Mouse (Mus musculus) ES-Bruce4 (cell line): ENCODE results near the gene Mdfi. TPM values are rescaled to one million over a fixed set of nuclear protein-coding genes. Genes with fewer than 3 reads are reported as not detected.
A peak's percentile ranks its signal among the peaks of the same experiment; 100 is the strongest.

Experiments
- H3K27ac ChIP-seq: 2 replicates; pipeline ENCODE4 v1.5.1; 2012; ENCODE audit warnings: low read length, inconsistent platforms; ENCODE audit not compliant: insufficient read depth
- H3K27me3 ChIP-seq: 2 replicates; pipeline ENCODE4 v1.6.1; 2012; ENCODE audit warnings: mild to moderate bottlenecking, low read length, inconsistent platforms; ENCODE audit not compliant: control insufficient read depth, poor library complexity, insufficient read depth, severe bottlenecking
- H3K36me3 ChIP-seq: 2 replicates; pipeline ENCODE4 v1.6.1; 2012; ENCODE audit warnings: inconsistent platforms, mild to moderate bottlenecking, low read length, moderate library complexity; ENCODE audit not compliant: control insufficient read depth, poor library complexity, insufficient read depth, severe bottlenecking
- H3K4me1 ChIP-seq: one replicate; pipeline ENCODE4 v1.8.1; 2011; ENCODE audit warnings: low read length; ENCODE audit not compliant: control insufficient read depth, insufficient read depth
- H3K4me3 ChIP-seq: 2 replicates; pipeline ENCODE4 v1.5.1; 2011; ENCODE audit warnings: low read depth, mild to moderate bottlenecking, low read length
- H3K9ac ChIP-seq: 2 replicates; pipeline ENCODE4 v1.6.1; 2012; ENCODE audit warnings: low read depth, mild to moderate bottlenecking, inconsistent platforms; ENCODE audit not compliant: poor library complexity, severe bottlenecking
- H3K9me3 ChIP-seq: replicated peaks from 2 replicates; pipeline ENCODE4 v1.6.1; 2012; ENCODE audit warnings: mild to moderate bottlenecking, low read length, inconsistent platforms; ENCODE audit not compliant: control insufficient read depth, poor library complexity, insufficient read depth, severe bottlenecking
- CTCF ChIP-seq: IDR thresholded peaks from one replicate; pipeline ENCODE4 v1.8.1; 2011; ENCODE audit warnings: low read depth, low read length
- EP300 ChIP-seq: IDR thresholded peaks from 2 replicates; pipeline ENCODE4 v1.6.1; 2011; ENCODE audit warnings: low read depth, low read length; ENCODE audit not compliant: insufficient read depth
- POLR2A ChIP-seq: IDR thresholded peaks from one replicate; pipeline ENCODE4 v1.8.1; 2011; ENCODE audit warnings: low read length; ENCODE audit not compliant: insufficient read depth
- polyA plus RNA-seq: library from polyadenylated mRNA; stranded (reverse); fragments of >200 nt; gene quantifications from 2 replicates; pipeline ENCODE4 v1.2.4, GENCODE M21; 2011; ENCODE audit warnings: low read depth; ENCODE audit not compliant: missing spikeins, insufficient read depth, insufficient read length

Gene Mdfi
- polyA plus RNA-seq, 1 experiment, result 22.3 TPM

DNA sequence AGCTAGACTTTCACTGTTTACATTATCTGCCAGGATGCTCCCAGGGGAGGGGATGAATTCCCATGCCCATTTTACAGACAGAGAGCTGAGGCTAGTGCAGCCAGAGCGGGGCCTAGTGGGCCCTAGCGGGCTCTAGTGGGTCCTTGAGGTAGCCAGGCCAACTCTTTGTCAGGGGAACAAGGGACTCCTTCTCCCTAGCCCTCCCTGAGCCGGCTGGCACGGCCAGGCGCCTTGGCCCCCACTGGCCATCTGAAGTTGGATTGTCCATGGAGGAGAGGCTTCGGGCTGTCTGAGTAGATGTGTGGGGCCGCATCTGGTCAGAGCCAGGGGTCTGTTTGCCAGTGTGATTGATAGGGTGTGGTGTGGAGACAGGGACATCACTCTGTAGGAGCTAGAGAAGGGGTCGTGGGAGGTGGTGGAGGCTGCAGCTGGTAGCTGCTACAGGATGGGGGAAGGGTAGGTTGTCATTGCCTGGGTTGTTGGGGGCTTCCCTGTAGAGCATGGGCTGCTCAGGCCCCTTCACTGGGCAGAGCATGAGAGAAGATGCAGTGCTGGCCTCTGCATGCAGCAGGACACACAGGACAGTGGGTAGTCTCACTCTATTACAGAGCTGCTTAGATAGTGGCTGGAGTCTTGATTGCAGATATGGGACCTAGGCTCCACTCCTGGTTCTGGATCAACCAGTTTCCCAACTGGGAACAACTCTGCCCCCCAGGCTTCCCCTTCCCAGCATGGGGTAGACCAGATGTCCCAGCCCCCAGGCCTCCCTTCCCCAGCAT, 50.9 kb downstream of the Mdfi start:
- peaks cover 39% of the 10 kb centered on the region for H3K4me1 ChIP-seq
- H3K9me3 ChIP-seq, result no peaks in the 10 kb centered on the region
- H3K4me3 ChIP-seq, result no peak overlapping the region
- H3K9ac ChIP-seq, result no peak overlapping the region
- no peaks in the 10 kb centered on the region for H3K27me3 ChIP-seq
- H3K27ac ChIP-seq, result no peak overlapping the region
- H3K36me3 ChIP-seq, result no peaks in the 10 kb centered on the region
- TF ChIP-seq EP300, result peak; percentile 78
- no peak for TF ChIP-seq POLR2A
- no peak for TF ChIP-seq CTCF

- no peaks in the 10 kb centered on the region for H3K9me3 ChIP-seq
- H3K36me3 ChIP-seq, result no peaks in the 10 kb centered on the region
- H3K4me1 ChIP-seq, result peaks cover 37% of the 10 kb centered on the region
- H3K4me3 ChIP-seq, result no peak overlapping the region
- TF ChIP-seq CTCF (no peak), EP300 (no peak), POLR2A (no peak)
- H3K27me3 ChIP-seq, result no peaks in the 10 kb centered on the region
- no peak overlapping the region for H3K9ac ChIP-seq
- H3K27ac ChIP-seq, result no peak overlapping the region
These were observed 52.0 kb downstream of the Mdfi start for GRCm38 (mm10) chr17:47782486-47782885.

GRCm38 (mm10) chr17:47780470-47780869, 54.0 kb downstream of the Mdfi start:
- Histone ChIP-seq H3K4me3 (no peak overlapping the region), H3K9ac (no peak overlapping the region), H3K4me1 (peaks cover 24% of the 10 kb centered on the region), H3K9me3 (no peaks in the 10 kb centered on the region), H3K36me3 (no peaks in the 10 kb centered on the region), H3K27ac (no peak overlapping the region), H3K27me3 (no peaks in the 10 kb centered on the region)
- TF ChIP-seq EP300, result no peak
- no peak for TF ChIP-seq POLR2A
- TF ChIP-seq CTCF, result no peak

GRCm38 (mm10) chr17:47777141-47777540, 57.4 kb downstream of the Mdfi start:
- H3K27ac ChIP-seq, result no peak overlapping the region

DNA sequence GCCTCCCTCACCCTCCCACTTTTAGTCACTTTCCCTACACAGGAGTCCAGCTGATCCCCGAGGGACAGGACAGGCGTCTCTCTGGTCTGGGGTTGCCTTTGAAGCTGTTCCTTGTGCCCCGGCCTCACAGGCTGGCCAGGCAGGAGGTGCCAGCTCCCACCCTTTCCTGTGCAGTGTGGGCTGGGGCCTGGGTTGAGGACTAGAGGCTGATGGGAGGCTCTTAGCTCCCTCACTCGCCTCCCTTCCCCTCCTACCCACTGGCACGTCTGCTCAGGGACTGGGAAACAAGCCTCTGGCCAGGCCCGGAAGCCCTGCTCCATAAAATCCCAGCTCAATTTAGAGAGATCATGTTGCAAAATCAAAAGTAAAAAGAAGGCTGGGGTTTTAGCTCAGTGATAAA, 60.9 kb downstream of the Mdfi start:
- no peak overlapping the region for H3K4me3 ChIP-seq
- peaks cover 2% of the 10 kb centered on the region for H3K4me1 ChIP-seq
- no peaks in the 10 kb centered on the region for H3K9me3 ChIP-seq
- no peaks in the 10 kb centered on the region for H3K27me3 ChIP-seq
- no peak overlapping the region for H3K9ac ChIP-seq
- no peak overlapping the region for H3K27ac ChIP-seq
- no peaks in the 10 kb centered on the region for H3K36me3 ChIP-seq
- TF ChIP-seq EP300 (no peak), CTCF (no peak), POLR2A (no peak)

More at GRCm38 (mm10) chr17:47777141-47777540, 57.4 kb downstream of the Mdfi start:
- peaks cover 8% of the 10 kb centered on the region for H3K4me1 ChIP-seq
- H3K36me3 ChIP-seq, result no peaks in the 10 kb centered on the region
- H3K27me3 ChIP-seq, result no peaks in the 10 kb centered on the region
- TF ChIP-seq EP300 (no peak), POLR2A (no peak), CTCF (no peak)
- no peak overlapping the region for H3K4me3 ChIP-seq
- H3K9ac ChIP-seq, result no peak overlapping the region
- no peaks in the 10 kb centered on the region for H3K9me3 ChIP-seq

- H3K27me3 ChIP-seq, result no peaks in the 10 kb centered on the region
- H3K4me1 ChIP-seq, result peaks cover 9% of the 10 kb centered on the region
- no peak overlapping the region for H3K4me3 ChIP-seq
- H3K9me3 ChIP-seq, result no peaks in the 10 kb centered on the region
- no peak overlapping the region for H3K9ac ChIP-seq
- TF ChIP-seq EP300, result no peak
- no peak for TF ChIP-seq CTCF
- TF ChIP-seq POLR2A, result no peak
- no peak overlapping the region for H3K27ac ChIP-seq
- H3K36me3 ChIP-seq, result no peaks in the 10 kb centered on the region
These were observed 64.8 kb downstream of the Mdfi start for GRCm38 (mm10) chr17:47769389-47770299.
